Mouse (Mus musculus) liver, postnatal 0 days (tissue): ENCODE measurements at regions not wholly inside any gene's neighbourhood (a gene's known extent, or its start where the extent isn't known, plus 50 kb on each side); places are given as distances from the start of the nearest gene placed in this dataset.

Experiments used
- CTCF ChIP-seq: sonication (generic); IDR thresholded peaks from 2 replicates; pipeline ENCODE4 v1.5.1; 2016; ENCODE audit warnings: antibody characterized with exemption, low read depth
- EP300 ChIP-seq: IDR thresholded peaks from 2 replicates; pipeline ENCODE4 v1.6.1; 2016; ENCODE audit warnings: antibody characterized with exemption, low read depth, mild to moderate bottlenecking

DNA sequence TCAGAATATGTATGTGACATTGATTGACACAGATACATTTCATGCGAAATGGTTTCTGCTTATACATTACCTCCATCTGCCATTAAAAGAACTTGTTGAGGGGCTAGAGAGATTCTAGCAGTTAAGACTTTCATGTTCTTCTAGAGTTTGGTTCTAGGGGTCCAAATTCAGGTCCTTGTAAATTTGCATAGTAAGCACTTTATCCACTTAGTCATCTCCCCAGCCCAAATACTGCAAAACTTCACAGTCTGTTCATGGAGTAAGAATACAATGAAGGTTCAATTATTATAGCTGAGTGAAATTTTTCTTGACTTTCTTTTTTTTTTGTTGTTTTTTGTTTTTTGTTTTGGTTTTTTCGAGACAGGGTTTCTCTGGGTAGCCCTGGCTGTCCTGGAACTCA lies 76.8 kb upstream of the Nckap5 start:
- TF ChIP-seq CTCF (no peak), EP300 (no peak)
